Mouse (Mus musculus): Measurements from ENCODE around the gene Igf2bp1. TPM values are rescaled to one million over a fixed set of nuclear protein-coding genes. Genes with fewer than 3 reads are reported as not detected.

Igf2bp1 gene
- total and polyA plus RNA-seq, 3 experiments: under 0.01 TPM; not detected in 2

GRCm38 (mm10) chr11:96020622-96021021, 14.9 kb upstream of the Igf2bp1 start:
- Histone ChIP-seq H3K27ac (ENCODE audit: insufficient read depth, low read depth) (no peak overlapping the region), H3K9ac (ENCODE audit: insufficient read depth, low read depth) (no peak overlapping the region)

GRCm38 (mm10) chr11:96017941-96018351, 12.2 kb upstream of the Igf2bp1 start:
- in situ Hi-C loops (cut with MboI; ENCODE audit: low pct_ligation_motif_present, low pct_unique_long_range_greater_than_20kb, low sequenced_read_pairs): no loop called here

More at GRCm38 (mm10) chr11:96020622-96021021, 14.9 kb upstream of the Igf2bp1 start:
- Histone ChIP-seq H3K36me3 (replicated peaks in 1 of 2; ENCODE audit: control insufficient read depth in 1 of 2, insufficient read depth in 1 of 2, low read length in 1 of 2) (no peaks in the 10 kb centered on the region), H3K9me3 (replicated peaks; ENCODE audit: low read length) (no peaks in the 10 kb centered on the region), H3K4me1 (ENCODE audit: control insufficient read depth in 1 of 2, insufficient read depth in 2 of 2) (peaks cover 0 to 4% of the 10 kb centered on the region in 2 experiments; a peak in 1 of 4 replicates), H3K27me3 (replicated peaks) (peaks cover 44% of the 10 kb centered on the region), H3K4me3 (replicated peaks in 1 of 3; ENCODE audit: low read depth in 2 of 3, low read length in 2 of 3, poor library complexity in 1 of 3) (no peak overlapping the region), H3K79me2 (replicated peaks; ENCODE audit: control insufficient read depth, extremely low read depth, insufficient read depth, poor library complexity, severe bottlenecking) (no peaks in the 10 kb centered on the region), H3K4me2 (ENCODE audit: insufficient read depth, low read depth, poor library complexity, severe bottlenecking) (no peak overlapping the region)
- no peak for TF ChIP-seq POLR2A (IDR thresholded peaks at IDR 0.05; ENCODE audit: low read depth, low read length)
- TF ChIP-seq ZKSCAN1 (IDR thresholded peaks at IDR 0.05; ENCODE audit: borderline replicate concordance, low read depth, low read length): no peak
- TF ChIP-seq CHD2 (IDR thresholded peaks at IDR 0.05; ENCODE audit: low read length): no peak
- TF ChIP-seq BHLHE40 (IDR thresholded peaks at IDR 0.05; ENCODE audit: low read depth, low read length): no peak
- no peak for TF ChIP-seq SMC3 (IDR thresholded peaks at IDR 0.05; ENCODE audit: low read depth, low read length)
- DNase-seq (ENCODE audit: extremely low read depth): no peak
- in situ Hi-C loops (cut with MboI; ENCODE audit: low pct_ligation_motif_present, low pct_unique_long_range_greater_than_20kb, low sequenced_read_pairs): no loop called here
- dilution Hi-C loops (cut with MboI; ENCODE audit: extremely low pct_ligation_motif_present, extremely low pct_unique_long_range_greater_than_20kb, low sequenced_read_pairs): no loop called here

DNA sequence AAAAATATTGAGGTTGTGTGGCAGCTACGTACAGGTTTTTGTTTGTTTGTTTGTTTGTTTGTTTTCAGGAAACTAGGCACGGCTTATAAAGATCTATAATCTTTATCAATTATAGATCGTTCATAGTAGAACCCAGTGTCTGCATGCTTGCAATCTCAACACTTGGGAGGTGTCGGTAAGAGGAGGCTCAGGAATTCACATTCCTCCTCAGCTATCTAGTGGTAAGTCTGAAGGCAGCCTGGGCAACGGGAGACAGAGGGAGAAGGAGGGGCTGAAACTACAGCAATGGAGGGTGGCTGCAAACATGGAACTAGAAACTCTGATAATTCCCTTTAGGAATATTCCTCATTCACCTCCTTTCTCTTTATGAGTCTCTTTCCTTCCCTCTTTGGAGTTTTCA, 9.7 kb upstream of the Igf2bp1 start:
- no peak for DNase-seq (ENCODE audit: extremely low read depth)
- no peak overlapping the region for H3K27ac ChIP-seq (ENCODE audit: insufficient read depth, low read depth)
- no peaks in the 10 kb centered on the region for H3K36me3 ChIP-seq (replicated peaks in 1 of 2; ENCODE audit: control insufficient read depth in 1 of 2, insufficient read depth in 1 of 2, low read length in 1 of 2)
- H3K4me2 ChIP-seq (ENCODE audit: insufficient read depth, low read depth, poor library complexity, severe bottlenecking): no peak overlapping the region
- dilution Hi-C loops (cut with MboI; ENCODE audit: extremely low pct_ligation_motif_present, extremely low pct_unique_long_range_greater_than_20kb, low sequenced_read_pairs): no loop called here
- H3K4me1 ChIP-seq (ENCODE audit: control insufficient read depth in 1 of 2, insufficient read depth in 2 of 2): peaks cover 0 to 2% of the 10 kb centered on the region in 2 experiments; a peak in 1 of 4 replicates
- no peak overlapping the region for H3K9ac ChIP-seq (ENCODE audit: insufficient read depth, low read depth)
- TF ChIP-seq IRF4 (IDR thresholded peaks at IDR 0.05; ENCODE audit: low read depth, low read length): no peak
- TF ChIP-seq JUN (IDR thresholded peaks at IDR 0.05; ENCODE audit: insufficient read depth, low read depth, low read length): no peak
- TF ChIP-seq MYC (IDR thresholded peaks at IDR 0.05; ENCODE audit: low read depth, low read length): no peak
- TF ChIP-seq UBTF (IDR thresholded peaks at IDR 0.05; ENCODE audit: low read depth, low read length): no peak
- H3K27me3 ChIP-seq (replicated peaks): peaks cover 65% of the 10 kb centered on the region
- no peaks in the 10 kb centered on the region for H3K79me2 ChIP-seq (replicated peaks; ENCODE audit: control insufficient read depth, extremely low read depth, insufficient read depth, poor library complexity, severe bottlenecking)
- H3K9me3 ChIP-seq (replicated peaks; ENCODE audit: low read length): no peaks in the 10 kb centered on the region
- no peak overlapping the region for H3K4me3 ChIP-seq (replicated peaks in 1 of 3; ENCODE audit: low read depth in 2 of 3, low read length in 2 of 3, poor library complexity in 1 of 3)
- in situ Hi-C loops (cut with MboI; ENCODE audit: low pct_ligation_motif_present, low pct_unique_long_range_greater_than_20kb, low sequenced_read_pairs): no loop called here

More at GRCm38 (mm10) chr11:96017941-96018351, 12.2 kb upstream of the Igf2bp1 start:
- no peak overlapping the region for H3K27ac ChIP-seq (ENCODE audit: insufficient read depth, low read depth)
- no peak for DNase-seq (ENCODE audit: extremely low read depth)
- no peaks in the 10 kb centered on the region for H3K9me3 ChIP-seq (replicated peaks; ENCODE audit: low read length)
- no peak overlapping the region for H3K4me3 ChIP-seq (replicated peaks in 1 of 3; ENCODE audit: low read depth in 2 of 3, low read length in 2 of 3, poor library complexity in 1 of 3)
- H3K9ac ChIP-seq (ENCODE audit: insufficient read depth, low read depth): no peak overlapping the region
- peaks cover 0 to 2% of the 10 kb centered on the region in 2 experiments; a peak in 2 of 4 replicates for H3K4me1 ChIP-seq (ENCODE audit: control insufficient read depth in 1 of 2, insufficient read depth in 2 of 2)
- H3K4me2 ChIP-seq (ENCODE audit: insufficient read depth, low read depth, poor library complexity, severe bottlenecking): no peak overlapping the region
- peaks cover 53% of the 10 kb centered on the region for H3K27me3 ChIP-seq (replicated peaks)
- no peaks in the 10 kb centered on the region for H3K79me2 ChIP-seq (replicated peaks; ENCODE audit: control insufficient read depth, extremely low read depth, insufficient read depth, poor library complexity, severe bottlenecking)
- dilution Hi-C loops (cut with MboI; ENCODE audit: extremely low pct_ligation_motif_present, extremely low pct_unique_long_range_greater_than_20kb, low sequenced_read_pairs): no loop called here
- TF ChIP-seq MAZ (IDR thresholded peaks at IDR 0.05; ENCODE audit: low read depth, low read length) (no peak), RAD21 (IDR thresholded peaks at IDR 0.05; ENCODE audit: low read depth, low read length) (no peak), USF2 (conservative IDR thresholded peaks at IDR 0.05; ENCODE audit: low read depth, low read length) (no peak), MAX (IDR thresholded peaks at IDR 0.05; ENCODE audit: low read length) (no peak), ZNF384 (IDR thresholded peaks at IDR 0.05; ENCODE audit: low read depth, low read length) (no peak), CHD2 (IDR thresholded peaks at IDR 0.05; ENCODE audit: low read length) (no peak), TCF12 (IDR thresholded peaks at IDR 0.05; ENCODE audit: low read depth, low read length) (no peak), ZMIZ1 (IDR thresholded peaks at IDR 0.05; ENCODE audit: low read depth, low read length) (no peak), E2F4 (IDR thresholded peaks at IDR 0.05; ENCODE audit: insufficient replicate concordance, low read depth, low read length) (no peak), HCFC1 (IDR thresholded peaks at IDR 0.05; ENCODE audit: low read depth, low read length) (no peak), USF1 (IDR thresholded peaks at IDR 0.05; ENCODE audit: low read depth, low read length) (no peak), IRF4 (IDR thresholded peaks at IDR 0.05; ENCODE audit: low read depth, low read length) (peak; percentile 61), BHLHE40 (IDR thresholded peaks at IDR 0.05; ENCODE audit: low read depth, low read length) (peak; percentile 45; the same call in 1 of the 2 replicates), JUND (conservative IDR thresholded peaks at IDR 0.05; ENCODE audit: low read depth, low read length) (no peak)
- H3K36me3 ChIP-seq (replicated peaks in 1 of 2; ENCODE audit: control insufficient read depth in 1 of 2, insufficient read depth in 1 of 2, low read length in 1 of 2): no peaks in the 10 kb centered on the region
